In the genomic region with DNA sequence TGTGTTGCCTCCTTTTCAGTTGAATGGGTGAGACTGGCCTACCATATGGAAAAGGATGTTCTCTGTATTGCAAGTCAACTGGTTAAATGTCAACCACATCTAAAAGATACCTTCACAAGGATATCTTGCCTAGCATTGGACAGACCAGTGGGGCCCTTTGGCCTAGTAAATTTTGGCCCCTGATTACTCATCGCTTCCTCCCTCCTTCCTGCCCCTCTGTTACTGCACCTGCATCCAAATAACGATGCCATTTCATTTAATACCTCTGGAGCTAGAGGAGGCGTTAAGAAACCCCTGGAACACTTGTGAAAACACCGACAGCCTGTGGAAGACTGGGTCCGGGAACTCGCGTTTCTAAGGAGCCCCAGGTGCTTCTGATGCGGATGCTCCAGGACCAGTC, we compare ENCODE assay signal across 16 mouse cellular contexts.
"Had no signal": no experiment of that assay in that cellular context is flagged by ENCODE, and none has a peak within 500 bp of the region (broad histone marks: within the 10 kb centered on the region; RNA-seq: fewer than 3 reads in every experiment).

No protein-coding gene starts in this region.

- H3K27me3 ChIP-seq: neural tube, embryonic 13.5 days; neural tube, embryonic 15.5 days; stomach, embryonic 15.5 days had no signal

- H3K4me3 ChIP-seq: neural tube, embryonic 13.5 days; neural tube, embryonic 15.5 days; stomach, embryonic 15.5 days had no signal

- H3K4me1 ChIP-seq: stomach, embryonic 15.5 days had no signal

- H3K9ac ChIP-seq: neural tube, embryonic 13.5 days; neural tube, embryonic 15.5 days; stomach, embryonic 15.5 days had no signal

- H3K27ac ChIP-seq: neural tube, embryonic 13.5 days; neural tube, embryonic 15.5 days; stomach, embryonic 15.5 days; stomach, postnatal 0 days had no signal

- H3K9me3 ChIP-seq: neural tube, embryonic 13.5 days; neural tube, embryonic 15.5 days; stomach, embryonic 15.5 days had no signal

- DNase-seq: retina, postnatal 1 day; right cerebral cortex, adult 18-20 months; right cerebral cortex, postnatal 14 days; right cerebral cortex, postnatal 25 days; right cerebral cortex, postnatal 4 days; spleen, adult 18-20 months; thymus, adult 18-20 months; thymus, adult 2 months; thymus, postnatal 14 days; thymus, postnatal 25 days; thymus, postnatal 36 days; thymus, postnatal 4 days had no signal

- H3K4me2 ChIP-seq: neural tube, embryonic 13.5 days; neural tube, embryonic 15.5 days; stomach, embryonic 15.5 days had no signal

- H3K36me3 ChIP-seq: neural tube, embryonic 13.5 days; neural tube, embryonic 15.5 days; stomach, embryonic 15.5 days had no signal
